Mouse (Mus musculus) embryonic fibroblast, embryonic 13.5 days (primary cell): ENCODE measurements around the gene Nav2.

Source experiments
- CTCF ChIP-seq: IDR thresholded peaks from 2 replicates; pipeline ENCODE4 v1.5.1; 2011; ENCODE audit warnings: mild to moderate bottlenecking, control low read depth, low read length, moderate library complexity, borderline replicate concordance; ENCODE audit not compliant: insufficient read depth
- POLR2A ChIP-seq: IDR thresholded peaks from 2 replicates; pipeline ENCODE4 v1.6.1; 2011; ENCODE audit warnings: low read depth, mild to moderate bottlenecking, control low read depth, low read length, moderate library complexity

DNA sequence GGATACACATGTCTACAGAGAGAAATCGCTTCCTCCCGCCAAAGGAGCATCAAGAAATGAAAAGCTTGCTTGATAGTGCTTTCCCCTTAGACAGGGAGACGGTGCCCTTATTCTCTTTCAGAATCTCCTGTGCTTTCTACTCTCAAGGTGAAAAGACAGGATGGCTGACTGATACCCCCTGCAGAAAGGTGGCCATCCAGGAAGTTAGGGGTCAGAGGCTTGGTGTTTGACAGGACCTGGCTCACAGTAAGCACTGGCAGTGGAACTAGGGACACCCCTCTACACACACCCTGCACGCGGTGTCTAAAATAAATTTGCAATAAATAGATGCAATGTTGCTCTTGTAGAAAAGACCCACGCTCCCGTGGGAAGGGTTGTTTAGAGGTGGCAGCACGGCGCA is 723.4 kb downstream of the Nav2 start:
- TF ChIP-seq POLR2A: no peak
- no peak for TF ChIP-seq CTCF
